Mouse (Mus musculus): ENCODE measurements around the gene Zdhhc5.

- TF ChIP-seq CTCF (IDR thresholded peaks at IDR 0.05; ENCODE audit: low read depth) (no peak), EP300 (IDR thresholded peaks at IDR 0.05; ENCODE audit: low read depth) (no peak)
Measured at GRCm38 (mm10) chr2:84725770-84726169, 10.8 kb upstream of the Zdhhc5 start.
